Mouse (Mus musculus) heart, embryonic 14.5 days (tissue): ENCODE measurements around the gene Dock9. TPM values are rescaled to one million over a fixed set of nuclear protein-coding genes. Genes with fewer than 3 reads are reported as not detected.

Experiments
- ATAC-seq: fragments of 200-750 bp; cut with Nextera tagmentation; 2 replicates; pipeline ENCODE4 v1.8.0; 2017; ENCODE audit warnings: low read depth, moderate TSS enrichment; ENCODE audit not compliant: insufficient number of reproducible peaks, insufficient read depth, low FRiP score
- H3K27ac ChIP-seq, 2 experiments: fragments of 200-500 bp in 1 of 2; fragments of 300-500 bp in 1 of 2; sonication (generic) in 1 of 2; replicated peaks in 1 of 2; 2 replicates each; pipeline ENCODE4 v1.5.1; 2012 to 2014; ENCODE audit warnings: low read depth in 2 of 2, low read length in 2 of 2, control low read depth in 1 of 2, mild to moderate bottlenecking in 1 of 2, mixed read lengths in 1 of 2; ENCODE audit not compliant: control insufficient read depth in 1 of 2, insufficient read depth in 1 of 2
- H3K27me3 ChIP-seq: fragments of 300-500 bp; sonication (generic); 2 replicates; pipeline ENCODE4 v1.6.1; 2014; ENCODE audit warnings: mild to moderate bottlenecking, low read length, control low read depth; ENCODE audit not compliant: control insufficient read depth, insufficient read depth
- H3K36me3 ChIP-seq: fragments of 300-500 bp; sonication (generic); 2 replicates; pipeline ENCODE4 v1.6.1; 2014; ENCODE audit warnings: mild to moderate bottlenecking, control low read depth, low read length, mixed read lengths; ENCODE audit not compliant: control insufficient read depth, insufficient read depth
- H3K4me1 ChIP-seq, 2 experiments: fragments of 200-500 bp in 1 of 2; fragments of 300-500 bp in 1 of 2; sonication (generic) in 1 of 2; 2 replicates each; pipeline ENCODE4 v1.6.1; 2012 to 2014; ENCODE audit warnings: low read length in 2 of 2, control low read depth in 1 of 2, mixed read lengths in 1 of 2; ENCODE audit not compliant: control insufficient read depth in 2 of 2, insufficient read depth in 2 of 2
- H3K4me2 ChIP-seq: fragments of 300-500 bp; sonication (generic); 2 replicates; pipeline ENCODE4 v1.6.1; 2014; ENCODE audit warnings: mild to moderate bottlenecking, low read length
- H3K4me3 ChIP-seq, 2 experiments: fragments of 200-500 bp in 1 of 2; fragments of 300-500 bp in 1 of 2; sonication (generic) in 1 of 2; 2 replicates each; pipeline ENCODE4 v1.5.1; 2012 to 2014; ENCODE audit warnings: low read length in 2 of 2, mild to moderate bottlenecking in 2 of 2, control low read depth in 1 of 2, low read depth in 1 of 2, moderate library complexity in 1 of 2; ENCODE audit not compliant: control insufficient read depth in 1 of 2, insufficient read depth in 1 of 2
- H3K9ac ChIP-seq: fragments of 300-500 bp; sonication (generic); 2 replicates; pipeline ENCODE4 v1.6.1; 2014; ENCODE audit warnings: mild to moderate bottlenecking, low read length
- H3K9me3 ChIP-seq: fragments of 300-500 bp; sonication (generic); 2 replicates; pipeline ENCODE4 v1.6.1; 2016; ENCODE audit warnings: low read length, control low read depth; ENCODE audit not compliant: control insufficient read depth
- WGBS: fragments of 180-500 bp; shearing (Covaris S2); extraction: QIAGEN DNeasy Blood & Tissue Kit; methylation state at CpG from one replicate; pipeline ENCODE4 v1.1.7; 2014; 5-methylcytosine and 5-hydroxymethylcytosine counted together
- polyA plus RNA-seq: library from polyadenylated mRNA; unstranded; fragments of >200 nt; fragmentation: Nextera tagmentation; extraction: Ambion mirVana; gene quantifications from 2 replicates; pipeline ENCODE4 v1.2.1, GENCODE M21; 2014

Gene Dock9
- polyA plus RNA-seq, 1 experiment from 2014 or later = 8.4 TPM

GRCm38 (mm10) chr14:121579055-121579454 is 218.6 kb downstream of the Dock9 start:
- Histone ChIP-seq H3K4me2 (no peak overlapping the region), H3K9me3 (no peaks in the 10 kb centered on the region), H3K9ac (no peak overlapping the region), H3K36me3 (0 out of 2 replicates have a peak, but pooled peaks cover 12% of the 10 kb centered on the region), H3K27me3 (no peaks in the 10 kb centered on the region), H3K4me3 (no peak overlapping the region), H3K27ac (no peak overlapping the region), H3K4me1 (no peaks in the 10 kb centered on the region)
- no peak for ATAC-seq
- 43% methylated on average over 3 of the region's 3 CpGs for WGBS

- H3K4me2 ChIP-seq = no peak overlapping the region
- H3K36me3 ChIP-seq = 0 out of 2 replicates have a peak, but pooled peaks cover 4% of the 10 kb centered on the region
- H3K27ac ChIP-seq = no peak overlapping the region
- no peaks in the 10 kb centered on the region for H3K4me1 ChIP-seq
- no peak for ATAC-seq
- H3K9me3 ChIP-seq = no peaks in the 10 kb centered on the region
- WGBS = 89% methylated on average over 5 of the region's 5 CpGs
- no peaks in the 10 kb centered on the region for H3K27me3 ChIP-seq
- no peak overlapping the region for H3K4me3 ChIP-seq
- no peak overlapping the region for H3K9ac ChIP-seq
Observed at GRCm38 (mm10) chr14:121573391-121573790, 224.2 kb downstream of the Dock9 start.

GRCm38 (mm10) chr14:121566794-121567201 is 230.8 kb downstream of the Dock9 start:
- Histone ChIP-seq H3K4me2 (no peak overlapping the region), H3K36me3 (0 out of 2 replicates have a peak, but pooled peaks cover 2% of the 10 kb centered on the region), H3K9me3 (no peaks in the 10 kb centered on the region), H3K27ac (no peak overlapping the region), H3K4me1 (peaks cover 2 to 4% of the 10 kb centered on the region in 2 experiments; a peak in 1 of 4 replicates), H3K27me3 (no peaks in the 10 kb centered on the region), H3K4me3 (no peak overlapping the region), H3K9ac (no peak overlapping the region)
- ATAC-seq = no peak
- WGBS = 55% methylated on average over 9 of the region's 9 CpGs

- no peak overlapping the region for H3K4me3 ChIP-seq
- no peak overlapping the region for H3K9ac ChIP-seq
- peaks cover 2 to 4% of the 10 kb centered on the region in 2 experiments; a peak in 1 of 4 replicates for H3K4me1 ChIP-seq
- ATAC-seq = no peak
- no peaks in the 10 kb centered on the region for H3K9me3 ChIP-seq
- peaks cover 5% of the 10 kb centered on the region; the same call in 1 of the 2 replicates for H3K36me3 ChIP-seq
- WGBS = 64% methylated on average over 6 of the region's 6 CpGs
- H3K27ac ChIP-seq = no peak overlapping the region
- H3K27me3 ChIP-seq = no peaks in the 10 kb centered on the region
- no peak overlapping the region for H3K4me2 ChIP-seq
Observed at GRCm38 (mm10) chr14:121565930-121566329, 231.7 kb downstream of the Dock9 start.

- ATAC-seq = no peak
- Histone ChIP-seq H3K4me1 (peaks cover 2 to 4% of the 10 kb centered on the region in 2 experiments; a peak in 1 of 4 replicates), H3K27ac (no peak overlapping the region), H3K27me3 (no peaks in the 10 kb centered on the region), H3K4me2 (no peak overlapping the region), H3K9me3 (no peaks in the 10 kb centered on the region), H3K4me3 (no peak overlapping the region), H3K9ac (no peak overlapping the region), H3K36me3 (peaks cover 8% of the 10 kb centered on the region; the same call in 1 of the 2 replicates)
- WGBS = 80% methylated on average over 7 of the region's 7 CpGs
Observed at GRCm38 (mm10) chr14:121564656-121565055, 233.0 kb downstream of the Dock9 start.

GRCm38 (mm10) chr14:121563954-121564353 is 233.7 kb downstream of the Dock9 start:
- Histone ChIP-seq H3K36me3 (peaks cover 8% of the 10 kb centered on the region; the same call in 1 of the 2 replicates), H3K4me1 (peaks cover 2 to 4% of the 10 kb centered on the region in 2 experiments; a peak in 1 of 4 replicates), H3K4me2 (no peak overlapping the region), H3K9me3 (no peaks in the 10 kb centered on the region), H3K9ac (no peak overlapping the region), H3K4me3 (no peak overlapping the region), H3K27ac (no peak overlapping the region), H3K27me3 (no peaks in the 10 kb centered on the region)
- 90% methylated on average over 4 of the region's 4 CpGs for WGBS
- ATAC-seq = no peak

GRCm38 (mm10) chr14:121559026-121559425 is 238.6 kb downstream of the Dock9 start:
- Histone ChIP-seq H3K4me2 (no peak overlapping the region), H3K36me3 (peaks cover 11% of the 10 kb centered on the region; the same call in 1 of the 2 replicates), H3K27ac (no peak overlapping the region), H3K4me3 (no peak overlapping the region), H3K9me3 (no peaks in the 10 kb centered on the region), H3K9ac (no peak overlapping the region), H3K4me1 (no peaks in the 10 kb centered on the region), H3K27me3 (no peaks in the 10 kb centered on the region)
- no peak for ATAC-seq
- WGBS = 83% methylated on average over 13 of the region's 13 CpGs
